Mouse (Mus musculus) heart, adult 9 months (tissue): ENCODE results near the gene Cend1.

Experiments
- DNase-seq, 2 experiments: peaks; one replicate each; pipeline ENCODE4 v3.0.0; 2022; ENCODE audit warnings: low spot score in 2 of 2

The Cend1 gene

DNA sequence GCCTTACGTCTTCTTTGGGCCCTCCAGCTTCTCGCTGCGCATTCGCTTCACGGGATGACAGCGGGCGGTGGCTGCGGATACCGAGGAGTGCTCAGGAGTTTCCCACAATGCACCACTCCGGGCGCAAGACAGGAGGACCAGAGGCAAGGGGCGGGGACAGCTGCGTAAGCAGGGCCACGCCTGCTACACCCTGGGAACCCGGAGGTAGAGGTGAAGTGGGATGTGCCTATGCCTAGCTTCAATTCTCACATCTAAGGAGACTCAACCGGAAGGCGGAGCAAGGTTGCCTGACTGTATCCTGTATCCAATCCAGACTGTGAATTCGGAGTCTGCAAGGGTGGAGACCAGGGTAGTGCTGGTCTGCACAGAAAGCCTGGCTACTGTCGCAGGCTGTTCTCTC lies at the start of gene Cend1:
Gene Cend1, minus strand, starts transcription at position 182 of the 400 bp plus-strand sequence.
- no peak for DNase-seq

DNA sequence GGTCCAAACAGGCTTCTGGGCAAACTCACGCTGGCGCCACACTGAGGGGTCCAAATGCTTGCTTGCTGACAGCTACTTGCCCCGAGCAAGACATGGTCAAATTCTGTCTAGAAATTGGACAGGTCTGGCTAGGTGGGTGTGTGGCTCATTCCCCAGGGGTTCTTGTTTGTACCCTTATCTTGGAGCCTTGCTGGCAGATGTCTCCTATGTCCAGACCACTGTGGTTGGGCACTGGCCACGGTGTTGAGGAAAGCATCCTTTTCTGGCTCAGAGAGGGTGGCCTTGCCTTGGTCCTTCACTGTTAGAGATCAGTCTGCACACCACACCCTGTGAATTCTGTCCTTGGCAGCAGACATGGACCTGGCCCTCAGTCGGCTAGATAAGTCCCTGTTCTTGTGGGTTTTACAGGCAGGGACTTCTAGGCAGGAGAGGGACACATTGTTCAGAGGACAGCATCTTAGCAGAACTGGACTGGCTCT lies 49.0 kb upstream of the Cend1 start:
- peak; percentile 36 to 46 for DNase-seq

DNA sequence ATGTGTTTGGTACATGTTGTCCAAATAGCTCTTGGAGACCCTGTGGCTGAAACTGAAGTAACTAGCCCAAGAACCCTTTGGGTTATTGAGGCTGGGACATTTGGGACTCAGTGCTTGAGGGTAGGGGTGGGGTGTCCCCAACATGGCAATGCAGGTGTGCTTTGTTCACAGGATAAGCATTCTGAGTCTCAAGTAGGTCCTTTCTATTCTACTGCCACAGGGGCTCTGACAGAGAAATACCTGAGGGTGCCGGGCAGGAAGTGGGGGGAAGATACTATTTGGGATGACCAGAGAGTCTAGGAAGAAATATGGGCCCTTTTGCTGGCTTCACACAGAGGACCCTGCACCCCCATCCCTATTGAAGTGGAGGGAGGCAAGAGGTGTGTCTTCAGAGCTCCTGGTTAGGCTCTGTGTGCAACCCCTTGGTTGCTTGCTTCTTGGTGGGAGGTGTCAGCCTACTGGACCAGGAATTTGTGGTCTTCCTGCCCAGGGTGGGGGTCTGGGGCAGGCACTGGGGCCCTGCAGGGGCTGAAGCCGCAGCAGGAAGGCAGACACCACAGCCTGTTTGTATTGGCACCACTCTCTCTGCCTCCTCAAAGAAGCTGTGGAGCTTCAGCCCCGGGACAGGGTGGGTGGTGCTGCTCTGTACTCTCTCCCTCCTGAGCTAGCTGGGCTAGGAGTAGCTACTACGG lies 48.4 kb upstream of the Cend1 start:
- peak; percentile 36 to 48 for DNase-seq

DNA sequence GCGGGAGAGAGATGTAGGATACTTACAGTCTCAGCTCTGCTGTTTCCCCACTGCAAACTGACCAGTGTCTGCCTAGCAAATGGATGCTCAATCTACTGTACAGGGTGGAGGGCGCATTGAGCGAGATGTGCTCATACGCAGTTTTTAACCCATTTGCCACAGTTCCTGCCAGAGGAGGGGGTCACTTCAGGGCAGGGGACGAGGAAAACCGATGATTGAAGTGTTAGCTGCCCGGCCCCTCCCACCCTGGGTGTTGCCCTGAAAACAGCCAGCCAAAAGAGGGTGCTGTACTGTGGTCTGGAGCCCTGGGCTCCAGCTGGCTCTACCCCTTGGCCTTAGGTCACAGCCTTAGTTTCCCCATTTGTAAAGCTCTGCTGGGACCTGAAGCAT lies 47.7 kb upstream of the Cend1 start:
- DNase-seq = peak in 1 of 2 experiments; percentile 65

DNA sequence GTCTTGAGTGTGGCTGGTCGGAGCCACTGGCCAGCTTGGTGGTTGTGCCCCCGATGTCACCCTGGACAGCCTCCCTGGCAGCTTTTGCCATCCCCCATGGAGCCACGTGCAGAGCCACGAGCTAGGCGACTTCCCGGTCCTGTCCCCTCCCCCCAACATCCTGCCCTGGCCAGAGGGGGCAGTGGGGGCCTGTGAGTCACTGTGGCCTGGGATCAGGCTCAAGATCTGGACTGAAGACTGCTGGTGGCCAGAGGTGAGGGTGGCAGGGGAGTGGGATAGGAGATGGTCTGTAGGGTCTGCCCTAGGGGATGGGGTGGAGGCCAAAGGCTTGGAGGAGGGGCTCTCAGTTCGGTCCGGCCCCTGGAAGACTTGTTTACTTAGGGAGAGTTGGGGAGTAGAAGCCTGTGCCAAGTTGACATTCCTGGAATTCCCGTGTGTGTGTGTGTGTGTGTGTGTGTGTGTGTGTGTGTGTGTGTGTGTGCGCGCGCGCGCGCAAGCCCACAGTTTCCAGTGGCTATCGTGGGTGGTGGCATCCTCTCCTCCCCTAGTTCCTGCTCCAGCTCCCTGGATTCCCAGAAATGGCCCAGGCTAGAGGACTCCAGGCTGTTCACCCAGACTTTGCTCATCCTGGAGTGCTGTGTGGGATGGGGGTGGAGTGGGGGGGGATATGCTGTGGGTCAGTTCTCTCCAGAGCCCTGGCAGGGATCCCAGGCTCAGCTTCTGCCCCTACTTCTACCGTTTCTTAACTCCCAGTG lies 47.1 kb upstream of the Cend1 start:
- DNase-seq = peak; percentile 94 to 97

DNA sequence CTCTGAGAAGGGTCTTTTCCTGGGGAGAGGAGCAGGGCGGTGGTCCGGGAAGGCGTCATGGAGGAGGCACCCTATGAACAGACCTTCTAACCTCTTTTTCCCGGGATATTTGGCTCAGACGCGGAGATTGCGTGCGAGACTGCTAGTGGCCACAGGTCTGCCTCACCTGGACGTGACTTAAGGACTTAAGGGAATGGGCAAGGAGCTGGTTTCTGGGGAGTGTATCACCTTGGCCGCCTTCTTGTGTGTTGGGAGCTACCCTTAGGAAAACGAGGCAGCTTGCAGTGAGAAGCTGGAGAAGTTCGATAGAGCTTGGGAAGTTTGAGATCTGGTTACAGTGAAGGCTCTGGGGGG lies 46.5 kb upstream of the Cend1 start:
- DNase-seq = no peak

DNA sequence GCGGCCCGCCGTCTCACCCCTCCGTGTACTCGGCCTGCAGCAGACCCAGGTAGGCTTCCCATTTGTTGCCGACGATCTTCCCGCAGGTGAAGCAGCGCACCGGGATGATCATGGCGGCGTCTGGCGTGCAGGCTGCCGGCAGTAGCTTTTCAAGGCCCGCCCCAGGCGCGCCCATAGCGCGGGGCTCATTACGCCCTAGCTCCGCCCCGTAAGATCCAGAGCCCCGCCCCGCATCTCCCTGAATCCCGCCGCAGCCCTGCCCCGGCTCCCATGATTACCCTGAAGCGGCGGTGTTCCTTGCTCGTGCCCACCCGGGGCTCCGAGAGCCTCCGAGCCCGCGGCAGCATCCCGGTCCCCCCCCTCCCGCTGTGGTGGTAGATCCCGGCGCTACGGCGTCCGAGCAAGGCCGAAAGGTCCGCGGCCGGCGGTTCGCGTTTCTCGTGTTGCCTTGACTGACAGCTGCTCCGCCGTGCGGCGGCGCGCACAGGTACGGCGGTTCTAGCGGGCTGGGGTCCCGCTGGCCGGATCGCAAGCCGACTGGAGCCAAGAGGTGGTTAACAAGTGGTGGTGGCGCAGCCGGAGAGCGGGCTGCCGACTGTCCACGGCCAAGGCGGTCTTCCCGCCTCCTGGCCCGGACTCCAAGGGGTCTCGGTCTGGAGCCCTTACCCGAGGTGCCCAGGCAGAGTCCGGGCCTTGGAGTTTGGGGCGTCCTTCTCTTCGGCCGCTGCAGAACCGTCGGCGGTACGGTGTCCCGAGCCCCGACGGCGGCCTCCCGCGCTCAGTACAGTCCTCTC lies 45.9 kb upstream of the Cend1 start, which contains the start of the genes Polr2l and Tspan4:
Gene Polr2l, minus strand, starts transcription at position 122 of the 794 bp plus-strand sequence.
Gene Tspan4, plus strand, starts transcription at position 230 of the 794 bp plus-strand sequence.
- DNase-seq = peak; percentile 85 to 87

DNA sequence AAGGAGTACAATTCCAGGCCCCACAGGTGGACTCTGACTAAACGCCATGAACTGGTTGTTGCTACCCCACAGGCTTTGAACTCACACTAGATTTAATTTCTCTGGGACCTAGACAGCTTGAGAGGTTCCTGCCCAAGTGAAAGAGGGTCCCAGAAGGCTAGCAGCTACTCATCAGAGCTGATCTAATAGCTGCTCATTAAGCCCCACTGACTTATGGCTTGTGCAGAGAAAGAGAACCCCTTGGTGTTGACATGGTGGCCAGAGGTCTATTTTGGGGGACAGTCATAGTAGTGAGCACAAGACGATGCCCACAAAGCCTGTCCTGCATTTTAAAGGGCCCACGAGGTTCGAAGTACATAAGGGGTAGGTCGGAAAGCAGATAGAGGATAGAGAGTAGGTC lies 44.9 kb upstream of the Cend1 start:
- DNase-seq = no peak

DNA sequence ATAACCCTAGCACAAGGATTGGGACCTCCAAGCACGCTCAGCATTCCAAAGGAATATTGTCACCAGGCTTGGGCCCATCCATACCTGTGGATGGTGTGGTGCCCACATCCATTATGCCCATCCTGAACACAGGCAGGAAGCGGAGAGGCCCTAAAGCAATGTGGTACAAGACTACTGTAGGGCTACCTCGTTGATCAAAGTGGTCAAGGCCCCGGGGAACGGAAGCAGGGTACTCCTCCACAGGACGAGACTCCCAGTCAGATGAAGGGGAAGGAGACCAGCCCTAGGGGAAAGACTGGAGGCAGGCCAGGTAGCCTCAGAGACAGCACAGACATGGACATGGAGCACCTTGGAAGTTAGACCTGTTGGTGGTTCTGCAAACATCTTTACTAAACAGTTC lies 43.5 kb upstream of the Cend1 start:
- no peak for DNase-seq

DNA sequence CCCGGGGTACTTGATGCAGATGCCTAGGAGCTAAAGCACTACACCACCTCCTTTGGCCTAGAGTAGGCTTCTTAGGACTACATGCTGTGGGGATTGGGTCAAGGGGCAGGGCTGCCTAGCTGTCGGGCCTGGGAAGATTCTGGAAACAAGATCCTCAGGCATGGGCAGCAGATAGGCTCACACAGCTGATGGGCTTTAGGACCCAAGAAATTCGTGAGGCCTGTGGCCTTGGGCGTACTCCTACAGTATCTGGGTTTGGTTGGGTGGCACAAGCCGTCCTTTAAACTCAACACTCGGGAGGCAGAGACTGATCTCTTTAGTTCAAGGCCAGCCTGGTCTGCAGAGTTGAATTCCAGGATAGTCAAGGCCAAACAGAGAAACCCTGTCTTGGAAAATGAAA lies 42.9 kb upstream of the Cend1 start:
- DNase-seq = no peak

DNA sequence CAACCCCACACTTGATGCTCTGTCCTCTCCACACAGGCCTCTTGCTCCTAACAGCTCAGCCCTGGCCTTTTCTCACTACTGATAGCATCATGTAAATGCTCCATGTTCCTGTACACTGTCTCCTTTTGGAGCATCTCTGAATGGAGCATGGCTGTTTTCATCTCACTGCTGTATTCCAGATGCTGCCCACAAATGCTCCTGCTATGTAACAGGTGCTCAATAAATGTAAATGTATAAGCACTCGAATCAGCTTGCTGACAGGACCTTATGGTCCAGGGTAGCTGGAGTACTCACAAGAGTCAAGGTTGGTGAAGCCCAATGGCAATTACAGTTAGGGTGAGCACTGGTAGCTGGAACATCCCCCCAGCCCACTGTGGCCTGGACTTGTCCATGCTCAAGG lies 41.9 kb upstream of the Cend1 start:
- no peak for DNase-seq

DNA sequence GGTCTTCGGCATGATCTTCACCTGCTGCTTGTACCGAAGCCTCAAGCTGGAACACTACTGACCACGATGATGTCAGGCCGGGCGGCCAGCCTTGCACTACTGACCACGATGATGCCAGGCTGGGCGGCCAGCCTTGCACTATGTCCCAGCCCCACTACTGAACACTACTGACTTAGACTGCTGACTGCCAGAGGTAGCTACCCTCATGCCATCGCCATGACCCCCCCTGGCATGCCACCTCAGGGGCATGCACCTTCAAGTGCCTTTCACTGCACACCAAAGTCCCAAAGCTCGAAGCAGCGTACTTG lies 41.3 kb upstream of the Cend1 start:
- no peak for DNase-seq

DNA sequence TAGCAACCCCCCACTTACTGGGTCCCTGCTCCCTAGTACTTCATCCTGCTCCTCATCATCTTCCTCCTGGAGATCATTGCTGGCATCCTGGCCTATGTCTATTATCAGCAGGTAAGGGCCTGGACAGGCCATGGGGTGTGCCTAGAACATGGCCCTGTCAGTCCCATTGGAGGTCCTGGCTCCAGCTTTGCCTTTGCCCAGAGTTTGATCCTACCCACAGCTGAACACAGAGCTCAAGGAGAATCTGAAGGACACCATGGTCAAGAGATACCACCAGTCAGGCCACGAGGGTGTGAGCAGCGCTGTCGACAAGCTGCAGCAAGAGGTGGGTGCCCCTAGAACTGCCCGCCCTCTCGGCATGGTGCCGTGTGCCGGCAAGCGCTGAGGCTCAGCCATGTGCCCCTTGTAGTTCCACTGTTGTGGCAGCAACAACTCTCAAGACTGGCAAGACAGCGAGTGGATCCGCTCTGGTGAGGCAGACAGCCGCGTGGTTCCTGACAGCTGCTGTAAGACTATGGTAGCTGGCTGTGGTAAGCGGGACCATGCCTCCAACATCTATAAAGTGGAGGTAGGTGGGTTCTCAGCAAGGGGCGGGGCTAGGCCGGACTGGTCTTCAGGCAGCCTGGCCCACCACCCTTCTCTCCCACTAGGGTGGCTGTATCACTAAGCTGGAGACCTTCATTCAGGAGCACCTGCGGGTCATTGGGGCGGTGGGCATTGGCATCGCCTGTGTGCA lies 40.8 kb upstream of the Cend1 start:
- DNase-seq = peak in 1 of 2 experiments; percentile 42

DNA sequence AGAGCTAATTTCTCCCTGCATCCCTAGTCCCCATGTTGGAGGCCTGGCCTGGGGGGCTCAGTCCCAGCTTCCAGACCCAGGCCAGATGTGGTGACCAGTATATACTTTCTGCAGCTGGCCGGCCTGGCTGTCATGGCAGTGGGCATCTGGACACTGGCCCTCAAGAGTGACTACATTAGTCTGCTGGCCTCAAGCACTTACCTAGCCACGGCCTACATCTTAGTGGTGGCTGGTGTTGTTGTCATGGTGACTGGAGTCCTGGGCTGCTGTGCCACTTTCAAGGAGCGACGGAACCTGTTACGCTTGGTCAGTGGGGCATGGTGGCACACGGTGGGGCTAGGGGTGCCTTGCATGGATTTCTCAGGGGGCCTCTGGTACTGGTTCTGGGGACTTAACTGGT lies 40.1 kb upstream of the Cend1 start:
- no peak for DNase-seq

DNA sequence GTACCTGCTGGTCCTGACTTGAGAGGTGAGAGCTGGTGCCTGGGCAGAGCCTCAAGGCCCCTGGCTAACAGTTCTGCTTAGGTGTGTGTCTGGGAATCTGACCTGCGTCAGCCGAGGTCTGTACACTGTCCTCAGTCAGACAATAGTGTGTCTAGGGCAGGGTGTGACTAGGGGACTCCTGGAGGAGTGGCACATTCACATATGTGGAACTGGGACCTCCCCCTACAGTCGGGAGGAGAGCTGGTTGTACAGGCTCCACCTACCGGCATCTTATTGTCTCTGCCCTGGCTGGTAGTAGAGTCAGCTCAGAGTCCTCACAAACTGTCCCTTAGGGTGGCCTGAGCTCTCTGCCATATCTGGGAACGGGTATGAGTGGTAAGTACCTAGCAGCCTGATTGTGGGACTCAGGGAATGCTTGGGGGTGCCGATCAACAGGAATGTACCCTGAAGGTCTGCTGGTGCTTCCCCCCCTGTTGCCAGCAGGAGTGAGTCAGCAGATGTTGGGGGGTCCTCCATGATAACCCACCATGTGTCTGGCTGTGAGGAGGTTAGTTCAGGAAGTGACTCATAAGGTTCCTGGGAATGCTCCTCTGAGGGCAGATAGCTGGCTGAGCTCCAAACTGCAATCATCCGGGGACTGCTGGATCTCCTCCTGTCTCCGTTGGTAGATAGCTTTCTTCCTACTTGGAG lies 39.4 kb upstream of the Cend1 start:
- peak; percentile 86 to 88 for DNase-seq

DNA sequence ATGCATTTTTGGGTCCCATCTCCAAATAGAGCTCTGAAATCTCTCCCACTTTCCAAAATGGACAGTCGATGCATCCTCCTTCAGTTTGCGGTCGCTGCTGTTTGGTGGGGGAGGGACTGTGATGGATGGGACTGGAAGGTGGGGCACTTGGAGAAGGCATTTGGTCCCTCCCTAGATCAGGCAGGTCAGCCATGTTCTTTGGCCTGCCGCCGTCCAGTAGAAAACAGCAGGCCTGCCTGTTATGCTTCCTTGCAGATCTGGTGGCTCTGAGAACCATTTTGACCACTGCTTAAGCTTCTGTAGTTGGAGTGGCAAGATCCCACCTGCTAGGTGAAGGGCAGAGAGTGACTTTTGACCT lies 38.9 kb upstream of the Cend1 start:
- no peak for DNase-seq

DNA sequence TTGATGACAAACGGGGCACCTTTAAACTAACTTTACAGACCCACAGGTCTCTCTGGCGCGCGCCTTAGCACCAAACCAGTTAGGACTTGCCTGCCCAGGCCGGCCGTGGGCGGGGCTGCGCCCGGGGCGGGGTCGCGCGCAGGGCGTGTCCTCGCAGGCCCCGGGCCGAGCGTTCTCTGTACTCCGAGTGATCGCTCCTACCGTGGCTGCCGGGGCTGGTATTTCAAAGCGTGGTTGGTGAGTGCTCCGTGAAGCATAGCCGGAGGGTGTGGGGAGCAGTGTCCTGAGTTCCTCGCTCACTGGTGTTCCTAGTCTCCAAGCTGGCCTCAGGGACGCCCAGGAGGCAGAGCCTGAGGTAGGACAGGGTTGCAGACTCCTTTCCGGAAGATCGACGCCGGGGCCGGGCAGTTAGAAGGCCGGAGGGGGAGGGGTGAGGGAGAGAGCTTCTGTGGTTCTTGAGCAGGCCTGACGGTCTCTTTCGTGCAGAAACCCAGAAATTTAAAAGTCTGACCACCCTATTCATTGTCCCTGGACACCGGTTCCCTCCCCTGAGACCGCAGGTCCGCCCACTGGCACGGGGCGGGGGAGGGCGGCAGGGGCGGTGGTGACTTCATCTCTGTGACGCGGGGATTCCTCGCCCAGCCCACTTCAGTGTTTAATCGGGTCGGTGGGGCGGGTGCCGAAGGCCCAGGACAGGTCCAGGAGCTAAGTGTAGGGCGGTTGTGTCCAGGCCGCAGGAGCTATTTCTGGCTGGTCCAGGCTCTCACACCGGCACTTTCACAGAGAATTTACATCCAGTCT lies 38.1 kb upstream of the Cend1 start, which contains the start of gene Cd151:
Gene Cd151, plus strand, starts transcription at position 163 of the 801 bp plus-strand sequence.
- DNase-seq = peak; percentile 89 to 92

DNA sequence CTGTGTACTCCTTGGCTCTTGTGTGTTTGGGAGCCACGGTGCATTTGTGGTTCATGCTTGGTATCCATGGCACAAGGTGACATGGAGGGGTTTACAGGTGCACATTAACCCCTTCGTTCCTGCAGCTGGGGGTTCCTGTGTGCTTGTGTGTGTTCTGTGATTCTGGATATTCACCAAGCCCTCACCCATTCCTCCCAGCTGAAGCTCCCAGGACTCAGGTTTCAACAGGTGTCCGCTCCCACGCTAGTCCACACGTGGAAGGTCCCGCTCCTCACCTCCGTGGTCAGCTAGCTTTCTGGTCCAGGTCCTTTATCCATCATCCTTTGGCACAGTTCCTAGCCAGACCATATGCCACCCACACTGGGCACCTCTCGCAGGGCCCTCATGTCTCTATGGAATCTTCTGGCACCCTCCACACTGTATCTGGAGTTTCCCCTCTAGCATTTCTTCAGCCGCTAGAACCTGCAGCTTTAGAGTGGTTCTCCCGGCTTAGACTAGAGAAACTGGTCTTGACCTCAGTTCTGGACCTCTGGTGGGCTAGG lies 37.4 kb upstream of the Cend1 start:
- no peak for DNase-seq

DNA sequence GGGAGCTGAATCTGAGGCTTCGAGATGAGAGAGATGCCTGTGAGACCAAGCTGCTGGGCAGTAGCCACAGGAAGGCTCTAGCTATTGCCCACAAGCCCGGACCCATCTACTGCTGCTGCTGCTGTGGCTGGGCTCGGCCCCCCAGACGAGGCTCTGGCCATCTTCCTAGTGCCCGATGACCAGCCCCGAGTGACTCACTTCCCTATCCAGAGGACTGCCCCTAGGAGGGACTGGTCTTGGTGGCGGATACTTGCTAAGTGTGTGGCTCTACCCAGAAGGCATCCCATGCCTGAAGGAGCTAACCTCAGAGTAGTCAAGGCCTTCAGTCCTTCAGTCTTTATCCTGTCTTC lies 36.7 kb upstream of the Cend1 start:
- DNase-seq = peak; percentile 50 to 66

DNA sequence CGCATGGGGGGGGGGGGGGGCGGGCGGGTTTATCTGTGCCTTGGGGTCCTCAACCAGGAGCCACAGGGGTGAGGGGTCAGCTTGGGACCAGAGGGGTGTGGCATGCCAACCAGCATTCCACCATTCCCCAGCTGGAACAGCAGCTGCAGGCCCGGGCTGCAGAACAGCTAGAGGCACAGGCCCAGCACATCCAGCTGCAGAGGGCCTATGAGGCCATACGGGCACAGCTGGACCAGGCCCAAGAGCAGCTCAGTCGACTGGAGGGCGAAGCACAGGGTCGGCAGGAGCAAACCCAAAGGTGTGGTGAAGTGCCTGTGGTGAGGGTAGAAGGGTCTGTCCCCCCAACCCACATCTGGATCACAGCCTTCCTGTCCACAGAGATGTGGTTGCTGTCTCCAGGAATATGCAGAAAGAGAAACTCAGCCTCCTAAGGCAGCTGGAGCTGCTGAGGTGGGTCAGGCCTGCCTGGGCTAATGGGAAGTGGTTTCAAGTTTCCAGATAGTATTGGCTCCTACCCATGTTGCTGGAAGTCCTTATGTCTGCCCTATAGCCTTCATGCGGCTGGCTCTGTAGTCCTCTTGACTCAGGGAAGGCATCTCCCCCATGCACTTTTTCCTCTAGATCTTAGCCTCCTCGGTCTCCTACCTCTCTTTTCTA lies 36.2 kb upstream of the Cend1 start:
- DNase-seq = peak; percentile 27 to 36
